Mouse (Mus musculus) adrenal gland, adult 8-10 months (tissue): ENCODE data around the gene Fam57a. TPM values are rescaled to one million over a fixed set of nuclear protein-coding genes. Genes with fewer than 3 reads are reported as not detected.

Experiments used
- DNase-seq: peaks from one replicate; pipeline ENCODE4 v3.0.0; 2022
- total RNA-seq, 4 experiments: library from RNA; stranded (reverse); gene quantifications; 2 replicates each; pipeline ENCODE4 v1.2.4; 2022

Gene Fam57a
- 1 to 10 TPM; 4.4 to 7.7 (median 5.7) TPM for total RNA-seq

GRCm38 (mm10) chr11:76179495-76180145, at the start of gene Fam57a, which contains the start of gene Vps53:
TSS of gene Fam57a (plus strand) at chr11:76179671.
TSS of gene Vps53 (minus strand) at chr11:76179647.
- DNase-seq: peak; percentile 81

GRCm38 (mm10) chr11:76130859-76131258, 48.6 kb upstream of the Fam57a start:
- DNase-seq: peak; percentile 34

- DNase-seq: peak; percentile 54
These were observed 43.6 kb upstream of the Fam57a start for GRCm38 (mm10) chr11:76135641-76136437.

- no peak for DNase-seq
These were observed 41.5 kb upstream of the Fam57a start for GRCm38 (mm10) chr11:76137996-76138395.

- DNase-seq: no peak
These were observed 35.1 kb upstream of the Fam57a start for GRCm38 (mm10) chr11:76144386-76144785.

- DNase-seq: no peak
These were observed 34.3 kb upstream of the Fam57a start for GRCm38 (mm10) chr11:76145169-76145568.

GRCm38 (mm10) chr11:76146187-76147010, 33.1 kb upstream of the Fam57a start:
- DNase-seq: no peak

GRCm38 (mm10) chr11:76148055-76149008, 31.1 kb upstream of the Fam57a start:
- no peak for DNase-seq

- DNase-seq: no peak
These were observed 28.5 kb upstream of the Fam57a start for GRCm38 (mm10) chr11:76150980-76151379.

- no peak for DNase-seq
These were observed 26.1 kb upstream of the Fam57a start for GRCm38 (mm10) chr11:76153236-76153951.

GRCm38 (mm10) chr11:76154200-76154599, 25.3 kb upstream of the Fam57a start:
- DNase-seq: no peak

- no peak for DNase-seq
These were observed 24.6 kb upstream of the Fam57a start for GRCm38 (mm10) chr11:76154861-76155260.

GRCm38 (mm10) chr11:76158375-76158774, 21.1 kb upstream of the Fam57a start:
- DNase-seq: no peak

GRCm38 (mm10) chr11:76160251-76160650, 19.2 kb upstream of the Fam57a start:
- DNase-seq: no peak

GRCm38 (mm10) chr11:76166657-76167056, 12.8 kb upstream of the Fam57a start:
- DNase-seq: peak; percentile 20

- DNase-seq: peak; percentile 85
These were observed 12.2 kb upstream of the Fam57a start for GRCm38 (mm10) chr11:76167079-76167765.

GRCm38 (mm10) chr11:76168976-76169375, 10.5 kb upstream of the Fam57a start:
- DNase-seq: no peak

- DNase-seq: no peak
These were observed 9.3 kb upstream of the Fam57a start for GRCm38 (mm10) chr11:76170207-76170606.

- DNase-seq: peak; percentile 10
These were observed 561 bp upstream of the Fam57a start for GRCm38 (mm10) chr11:76178726-76179494.

- DNase-seq: no peak
These were observed 672 bp downstream of the Fam57a start for GRCm38 (mm10) chr11:76180146-76180540.
